Comparison of ENCODE assay signal across 17 mouse cellular contexts in the genomic region with DNA sequence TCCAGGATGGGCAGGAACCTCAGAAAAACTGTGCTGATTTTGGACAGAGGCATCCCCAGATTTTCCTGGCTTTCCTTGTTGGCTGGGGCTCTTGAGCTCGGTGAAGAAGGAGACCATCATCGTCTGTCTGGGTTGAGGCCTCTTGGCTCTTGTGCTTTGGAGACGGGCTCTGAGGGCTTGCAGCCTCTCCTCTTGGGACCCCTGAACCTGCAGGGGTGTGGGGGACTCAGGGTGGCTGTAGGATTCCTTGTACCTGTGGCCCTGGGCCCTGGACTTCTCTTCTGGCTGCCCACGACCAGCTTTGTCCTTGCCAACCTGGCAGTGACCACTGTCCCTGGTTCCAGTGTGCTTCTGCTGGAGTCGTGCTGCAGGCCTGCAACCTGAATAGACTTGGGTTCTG.
A peak's percentile ranks its signal among the peaks of the same experiment; 100 is the strongest.
DNase-seq lines count a peak whose midpoint lies in the region; TF ChIP-seq lines count a peak whose summit lies in the region.
"Had no signal": no experiment of that assay in that cellular context is flagged by ENCODE, and none has a peak within 500 bp of the region (broad histone marks: within the 10 kb centered on the region; RNA-seq: fewer than 3 reads in every experiment).

No protein-coding gene starts in this region.

- no peak overlapping the region for H3K27ac ChIP-seq in gastrocnemius, adult 2 months
- H3K27ac ChIP-seq in heart, embryonic 10.5 days = no peak overlapping the region

- no peaks in the 10 kb centered on the region for H3K4me1 ChIP-seq in heart, embryonic 10.5 days

- H3K27me3 ChIP-seq in heart, embryonic 10.5 days (ENCODE audit: insufficient read depth, poor library complexity, severe bottlenecking) = no peaks in the 10 kb centered on the region
- H3K27me3 ChIP-seq: CH12.LX, Patski had no signal

- TF ChIP-seq CTCF in gastrocnemius, adult 2 months (IDR thresholded peaks at IDR 0.05) = no peak

- 84% methylated on average over 5 of the region's 5 CpGs for WGBS in heart, embryonic 10.5 days

- peak; percentile 22 for DNase-seq in gastrocnemius, adult 2 months
- DNase-seq in gastrocnemius, postnatal 14 days = no peak
- peak; percentile 72 for DNase-seq in heart, embryonic 10.5 days (ENCODE audit: low spot score)
- no peak for DNase-seq in heart, adult 8-10 months (ENCODE audit: low spot score)
- DNase-seq: adrenal gland, adult 2 months; adrenal gland, adult 8-10 months; adrenal gland, postnatal 10 days; adrenal gland, postnatal 14 days; adrenal gland, postnatal 25 days; adrenal gland, postnatal 36 days; B cell, adult 2 months; cerebellum, adult 11 months; cerebellum, adult 11-12 months; cerebellum, adult 18-20 months had no signal

- H3K9me3 ChIP-seq in heart, embryonic 10.5 days = no peaks in the 10 kb centered on the region

- intact Hi-C loops in gastrocnemius, adult 2 months (cut with DNase I) = no loop called here
- intact Hi-C loops in gastrocnemius, postnatal 14 days (cut with DNase I; ENCODE audit: low total_unique reads) = no loop called here

- H3K36me3 ChIP-seq in heart, embryonic 10.5 days = no peaks in the 10 kb centered on the region
- H3K36me3 ChIP-seq: G1E had no signal

- H3K4me3 ChIP-seq in gastrocnemius, adult 2 months = no peak overlapping the region
- H3K4me3 ChIP-seq in heart, embryonic 10.5 days = no peak overlapping the region

Comparison
In these comparisons a context has a peak if more than half of its experiments do, and no peak if none do; other contexts are left out.
1. DNase-seq: peak in gastrocnemius, adult 2 months (single experiment) and heart, embryonic 10.5 days (single experiment); none in gastrocnemius, postnatal 14 days (single experiment) and heart, adult 8-10 months (single experiment).